Mouse (Mus musculus): Measurements from ENCODE around the gene Medag.

Gene Medag

GRCm38 (mm10) chr5:149411509-149412193 lies at the start of gene Medag:
Gene Medag (plus strand): TSS chr5:149411749.
- in situ Hi-C loops (cut with MboI; ENCODE audit: low sequenced_read_pairs), result no loop called here

- in situ Hi-C loops (cut with MboI; ENCODE audit: low sequenced_read_pairs), result no loop called here
Measured at GRCm38 (mm10) chr5:149362626-149363025, 48.9 kb upstream of the Medag start.

GRCm38 (mm10) chr5:149363903-149364755 lies 47.4 kb upstream of the Medag start:
- in situ Hi-C loops (cut with MboI; ENCODE audit: low sequenced_read_pairs), result no loop called here

GRCm38 (mm10) chr5:149367011-149367410 lies 44.5 kb upstream of the Medag start:
- in situ Hi-C loops (cut with MboI; ENCODE audit: low sequenced_read_pairs), result no loop called here

- in situ Hi-C loops (cut with MboI; ENCODE audit: low sequenced_read_pairs), result no loop called here
Measured at GRCm38 (mm10) chr5:149367544-149368466, 43.7 kb upstream of the Medag start.

GRCm38 (mm10) chr5:149368575-149369312 lies 42.8 kb upstream of the Medag start:
- in situ Hi-C loops (cut with MboI; ENCODE audit: low sequenced_read_pairs), result no loop called here

- in situ Hi-C loops (cut with MboI; ENCODE audit: low sequenced_read_pairs), result no loop called here
Measured at GRCm38 (mm10) chr5:149369373-149370035, 42.0 kb upstream of the Medag start.

GRCm38 (mm10) chr5:149372018-149372417 lies 39.5 kb upstream of the Medag start:
- in situ Hi-C loops (cut with MboI; ENCODE audit: low sequenced_read_pairs), result no loop called here

GRCm38 (mm10) chr5:149373224-149373623 lies 38.3 kb upstream of the Medag start:
- in situ Hi-C loops (cut with MboI; ENCODE audit: low sequenced_read_pairs), result no loop called here

GRCm38 (mm10) chr5:149374026-149374425 lies 37.5 kb upstream of the Medag start:
- in situ Hi-C loops (cut with MboI; ENCODE audit: low sequenced_read_pairs), result no loop called here

- in situ Hi-C loops (cut with MboI; ENCODE audit: low sequenced_read_pairs), result no loop called here
Measured at GRCm38 (mm10) chr5:149375074-149375888, 36.3 kb upstream of the Medag start.

GRCm38 (mm10) chr5:149375889-149376212 lies 35.7 kb upstream of the Medag start:
- in situ Hi-C loops (cut with MboI; ENCODE audit: low sequenced_read_pairs), result no loop called here

GRCm38 (mm10) chr5:149376367-149376766 lies 35.2 kb upstream of the Medag start:
- in situ Hi-C loops (cut with MboI; ENCODE audit: low sequenced_read_pairs), result no loop called here

- in situ Hi-C loops (cut with MboI; ENCODE audit: low sequenced_read_pairs), result no loop called here
Measured at GRCm38 (mm10) chr5:149377253-149377652, 34.3 kb upstream of the Medag start.

- in situ Hi-C loops (cut with MboI; ENCODE audit: low sequenced_read_pairs), result no loop called here
Measured at GRCm38 (mm10) chr5:149378566-149378965, 33.0 kb upstream of the Medag start.

- in situ Hi-C loops (cut with MboI; ENCODE audit: low sequenced_read_pairs), result no loop called here
Measured at GRCm38 (mm10) chr5:149379131-149379784, 32.3 kb upstream of the Medag start.

GRCm38 (mm10) chr5:149379861-149380260 lies 31.7 kb upstream of the Medag start:
- in situ Hi-C loops (cut with MboI; ENCODE audit: low sequenced_read_pairs), result no loop called here

GRCm38 (mm10) chr5:149380388-149380916 lies 31.1 kb upstream of the Medag start:
- in situ Hi-C loops (cut with MboI; ENCODE audit: low sequenced_read_pairs), result no loop called here

Data from CH12F3 (cell line).